Mouse (Mus musculus) ES-E14 (cell line): ENCODE measurements at regions not wholly inside any gene's neighbourhood (a gene's known extent, or its start where the extent isn't known, plus 50 kb on each side); places are given as distances from the start of the nearest gene placed in this dataset.

ENCODE experiments used
- CHD2 ChIP-seq: IDR thresholded peaks from 2 replicates; pipeline ENCODE4 v1.6.1; 2014; ENCODE audit warnings: mild to moderate bottlenecking, low read depth, low read length, inconsistent platforms
- HCFC1 ChIP-seq: IDR thresholded peaks from 2 replicates; pipeline ENCODE4 v1.6.1; 2012; ENCODE audit warnings: low read length, inconsistent platforms, borderline replicate concordance; ENCODE audit not compliant: insufficient read depth
- MAFK ChIP-seq: IDR thresholded peaks from 2 replicates; pipeline ENCODE4 v1.6.1; 2014; ENCODE audit warnings: mild to moderate bottlenecking, low read depth, low read length, inconsistent platforms; ENCODE audit not compliant: insufficient read depth
- ZC3H11A ChIP-seq: IDR thresholded peaks from 2 replicates; pipeline ENCODE4 v1.6.1; 2012; ENCODE audit warnings: low read depth, mild to moderate bottlenecking, inconsistent platforms, low read length, borderline replicate concordance
- ZNF384 ChIP-seq: IDR thresholded peaks from 2 replicates; pipeline ENCODE4 v1.6.1; 2012; ENCODE audit warnings: low read depth, low read length, inconsistent platforms

GRCm38 (mm10) chr14:105736352-105736751 lies 160.3 kb downstream of the Spry2 start:
- no peak for TF ChIP-seq CHD2
- TF ChIP-seq MAFK = no peak
- TF ChIP-seq ZNF384 = no peak
- TF ChIP-seq HCFC1 = no peak
- TF ChIP-seq ZC3H11A = no peak
